In the genomic region with DNA sequence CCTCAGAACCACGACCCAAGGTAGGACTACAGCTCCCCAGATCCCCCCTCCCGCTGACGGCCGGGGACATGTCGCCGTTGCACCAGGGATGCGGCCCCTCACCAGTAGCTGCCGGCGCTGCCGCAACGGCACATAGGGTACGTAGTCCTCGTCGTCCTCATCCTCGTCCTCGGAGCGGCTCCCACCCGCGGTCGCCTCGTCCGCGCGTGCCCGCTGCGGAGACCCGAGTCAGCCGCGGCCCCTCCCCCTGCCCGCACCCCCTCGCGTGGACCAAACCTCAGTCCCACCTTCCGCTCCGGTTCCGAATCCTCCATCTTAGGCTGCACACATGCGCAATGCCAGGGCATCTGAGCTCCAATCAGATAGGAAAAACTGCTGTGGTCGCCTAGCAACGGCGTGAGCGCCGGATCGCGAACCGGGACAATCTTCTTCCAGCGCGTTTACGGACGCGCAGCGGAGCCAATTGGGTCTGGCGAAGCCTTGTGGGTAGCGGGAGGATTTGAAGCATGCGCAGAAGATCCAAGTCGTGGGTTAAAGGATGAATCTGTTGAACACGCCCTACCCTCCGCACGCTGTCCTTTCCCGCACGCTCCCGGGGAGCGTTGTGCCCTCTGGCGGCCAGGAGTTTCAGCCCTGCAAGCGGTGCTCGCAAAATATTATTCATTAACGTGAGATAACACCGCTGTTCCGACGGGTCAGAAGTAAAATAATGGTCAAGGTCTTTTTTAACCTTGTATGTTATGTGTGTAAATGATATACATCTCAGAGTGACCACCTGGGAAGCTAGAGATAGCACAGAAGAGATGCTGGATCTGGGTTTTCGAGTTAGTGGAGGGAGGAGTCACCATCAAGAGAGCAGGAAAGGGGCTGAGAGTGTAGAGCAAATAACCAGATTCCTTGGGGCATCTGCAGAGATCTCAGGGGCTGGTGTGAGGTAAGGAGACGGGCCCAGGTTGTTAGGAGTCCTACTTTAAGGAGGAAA, we compare ENCODE assay signal across 1 mouse cellular context.
TF ChIP-seq lines count a peak whose summit lies in the region.

TSS of gene Ddx41 (minus strand) at position 465 of the 982 bp plus-strand sequence.

TF ChIP-seq in myocyte, 11 proteins besides CTCF, POLR2A, EP300 and RAD21 (continued from another document):
- TF ChIP-seq MYOG (IDR thresholded peaks at IDR 0.05; ENCODE audit: control insufficient read depth in 1 of 3, insufficient read depth in 1 of 3, insufficient read length in 2 of 3, low read depth in 2 of 3) (peak in 1 of 3 experiments; percentile 2), TCF12 (IDR thresholded peaks at IDR 0.05; ENCODE audit: insufficient read depth, poor library complexity, severe bottlenecking) (no peak), MAX (IDR thresholded peaks at IDR 0.05; ENCODE audit: low read depth) (no peak), USF1 (IDR thresholded peaks at IDR 0.05; ENCODE audit: low read depth) (no peak), E2F4 (IDR thresholded peaks at IDR 0.05; ENCODE audit: insufficient read depth) (no peak), TCF3 (IDR thresholded peaks at IDR 0.05; ENCODE audit: insufficient read length, low read depth) (no peak), SRF (IDR thresholded peaks at IDR 0.05; ENCODE audit: control insufficient read depth, insufficient read length, low read depth) (peak; percentile 75)
